ENCODE assay signal across 47 mouse cellular contexts in the genomic region with DNA sequence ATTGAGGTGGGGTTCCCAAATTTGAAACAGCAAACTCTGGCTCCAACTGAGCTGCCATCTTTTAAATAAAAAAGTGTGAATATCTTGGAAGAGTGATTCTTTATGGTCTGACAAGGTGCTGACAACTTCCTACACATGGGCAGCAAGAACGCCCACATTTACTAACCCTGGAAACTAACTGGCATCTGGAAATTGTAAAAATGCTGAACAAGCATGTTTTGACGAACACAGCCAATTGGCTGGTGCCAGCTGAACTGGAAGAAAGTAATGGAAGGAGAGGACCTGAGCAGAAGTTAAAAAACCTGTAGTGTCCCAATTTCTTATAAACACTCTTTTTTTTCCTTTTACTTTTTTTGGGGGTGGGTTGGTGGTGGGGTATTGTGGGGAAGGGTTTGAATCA. TPM values are rescaled to one million over a fixed set of nuclear protein-coding genes. Genes with fewer than 3 reads are reported as not detected.
"Had no signal": no experiment of that assay in that cellular context is flagged by ENCODE, and none has a peak within 500 bp of the region (broad histone marks: within the 10 kb centered on the region; RNA-seq: fewer than 3 reads in every experiment).

No protein-coding gene starts in this region.

- H3K27me3 ChIP-seq: limb, embryonic 12.5 days; limb, embryonic 13.5 days; limb, embryonic 15.5 days; liver, embryonic 12.5 days; liver, embryonic 13.5 days; liver, embryonic 15.5 days; lung, embryonic 15.5 days; megakaryocyte, embryonic 14.5 days; midbrain, embryonic 12.5 days; midbrain, embryonic 13.5 days; midbrain, embryonic 15.5 days; neural tube, embryonic 12.5 days had no signal

- DNase-seq: left cerebral cortex, postnatal 4 days; liver; liver, embryonic 13.5 days; liver, postnatal 0 days; lung, adult 18-20 months; lung, adult 2 months; lung, embryonic 14.5 days; lung, postnatal 10 days; lung, postnatal 14 days; lung, postnatal 36 days; lung, postnatal 4 days; midbrain, embryonic 14.5 days had no signal

- H3K4me2 ChIP-seq: limb, embryonic 12.5 days; limb, embryonic 13.5 days; limb, embryonic 15.5 days; liver, embryonic 11.5 days; liver, embryonic 12.5 days; liver, embryonic 13.5 days; liver, embryonic 15.5 days; lung, embryonic 14.5 days; lung, embryonic 15.5 days; midbrain, embryonic 11.5 days; midbrain, embryonic 12.5 days; midbrain, embryonic 13.5 days; midbrain, embryonic 15.5 days; neural tube, embryonic 12.5 days had no signal

- H3K9me3 ChIP-seq: limb, embryonic 15.5 days; liver, embryonic 15.5 days; lung, embryonic 15.5 days; midbrain, embryonic 15.5 days had no signal

- H3K27ac ChIP-seq: left cerebral cortex, adult 2 months; limb, embryonic 10.5 days; limb, embryonic 12.5 days; limb, embryonic 13.5 days; limb, embryonic 15.5 days; liver, embryonic 12.5 days; liver, embryonic 13.5 days; liver, embryonic 14.5 days; liver, embryonic 15.5 days; lung, embryonic 15.5 days; macrophage; midbrain, embryonic 10.5 days; midbrain, embryonic 12.5 days; midbrain, embryonic 13.5 days; midbrain, embryonic 15.5 days; neural tube, embryonic 12.5 days had no signal

- H3K36me3 ChIP-seq: limb, embryonic 10.5 days; limb, embryonic 12.5 days; limb, embryonic 13.5 days; limb, embryonic 15.5 days; liver, embryonic 12.5 days; liver, embryonic 13.5 days; liver, embryonic 15.5 days; lung, embryonic 15.5 days; midbrain, embryonic 10.5 days; midbrain, embryonic 12.5 days; midbrain, embryonic 13.5 days; midbrain, embryonic 15.5 days; neural tube, embryonic 12.5 days had no signal

- H3K4me1 ChIP-seq: limb, embryonic 10.5 days; limb, embryonic 12.5 days; limb, embryonic 13.5 days; limb, embryonic 15.5 days; liver, embryonic 12.5 days; liver, embryonic 13.5 days; liver, embryonic 15.5 days; lung, embryonic 15.5 days; megakaryocyte, embryonic 14.5 days; midbrain, embryonic 10.5 days; midbrain, embryonic 12.5 days; midbrain, embryonic 13.5 days; midbrain, embryonic 15.5 days; neural tube, embryonic 12.5 days had no signal

- H3K4me3 ChIP-seq: left cerebral cortex, adult 2 months; limb, embryonic 10.5 days; limb, embryonic 12.5 days; limb, embryonic 13.5 days; limb, embryonic 15.5 days; liver, embryonic 12.5 days; liver, embryonic 13.5 days; liver, embryonic 15.5 days; lung, embryonic 15.5 days; megakaryocyte, embryonic 14.5 days; midbrain, embryonic 10.5 days; midbrain, embryonic 12.5 days; midbrain, embryonic 13.5 days; midbrain, embryonic 15.5 days; myocyte; neural tube, embryonic 12.5 days had no signal

- ATAC-seq: liver, embryonic 12.5 days; liver, postnatal 0 days; lung, postnatal 0 days; midbrain, embryonic 13.5 days; midbrain, embryonic 15.5 days; midbrain, embryonic 16.5 days had no signal

- H3K9ac ChIP-seq: limb, embryonic 12.5 days; limb, embryonic 13.5 days; limb, embryonic 15.5 days; liver, embryonic 12.5 days; liver, embryonic 13.5 days; liver, embryonic 14.5 days; liver, embryonic 15.5 days; liver, postnatal 0 days; lung, embryonic 14.5 days; lung, embryonic 15.5 days; midbrain, embryonic 12.5 days; midbrain, embryonic 13.5 days; midbrain, embryonic 15.5 days; neural tube, embryonic 12.5 days had no signal

RNA-seq across cellular contexts. Expression of gene Vmn2r74, which starts 46.1 kb away (rescaled TPM):
- total RNA-seq: left cerebral cortex, adult 2 months; left cerebral cortex, postnatal 10 days; left cerebral cortex, postnatal 14 days; left cerebral cortex, postnatal 25 days; left cerebral cortex, postnatal 36 days; left cerebral cortex, postnatal 4 days; liver, adult 2 months; megakaryocyte progenitor cell, adult 5-6 weeks; megakaryocyte, adult 5-6 weeks; megakaryocyte-erythroid progenitor cell, adult 5-6 weeks; midbrain, postnatal 0 days had no signal
- polyA plus RNA-seq: limb, embryonic 10.5 days; limb, embryonic 11.5 days; limb, embryonic 12.5 days; limb, embryonic 13.5 days; limb, embryonic 14.5 days; limb, embryonic 15.5 days; liver, adult 2 months; liver, embryonic 11.5 days; liver, embryonic 12.5 days; liver, embryonic 13.5 days; liver, embryonic 14.5 days; liver, embryonic 15.5 days; liver, embryonic 16.5 days; liver, postnatal 0 days; lung, adult 2 months; lung, embryonic 14.5 days; lung, embryonic 15.5 days; lung, embryonic 16.5 days; lung, postnatal 0 days; macrophage; midbrain, embryonic 10.5 days; midbrain, embryonic 11.5 days; midbrain, embryonic 12.5 days; midbrain, embryonic 13.5 days; midbrain, embryonic 14.5 days; midbrain, embryonic 15.5 days; midbrain, embryonic 16.5 days; midbrain, postnatal 0 days; myocyte; neural tube, embryonic 11.5 days; neural tube, embryonic 12.5 days had no signal
